Mouse (Mus musculus) heart, embryonic 14.5 days (tissue): ENCODE results near the gene Mccc1. TPM values are rescaled to one million over a fixed set of nuclear protein-coding genes. Genes with fewer than 3 reads are reported as not detected.

ENCODE experiments used
- polyA plus RNA-seq: library from polyadenylated mRNA; unstranded; fragments of >200 nt; fragmentation: Nextera tagmentation; extraction: Ambion mirVana; gene quantifications from 2 replicates; pipeline ENCODE4 v1.2.1, GENCODE M21; 2014

The Mccc1 gene
- polyA plus RNA-seq, 1 experiment from 2014 or later, result 58.9 TPM

Other genes with a start within 250 kb of the Mccc1 start
- gene Atp11b, start 246.6 kb downstream of the Mccc1 start, polyA plus RNA-seq, result 25.6 and 26.3 TPM in 2 replicates
- 81.2 and 86.0 TPM in 2 replicates for gene Dcun1d1, start 63.2 kb downstream of the Mccc1 start, polyA plus RNA-seq
- 0.09 and 0.26 TPM in 2 replicates for gene Ccdc144b, start 52.9 kb upstream of the Mccc1 start, polyA plus RNA-seq
- 83.1 and 88.3 TPM in 2 replicates for gene Acad9, start 65.3 kb upstream of the Mccc1 start, polyA plus RNA-seq
- gene D3Ertd254e, start 150.3 kb upstream of the Mccc1 start, polyA plus RNA-seq, result 4.7 and 4.8 TPM in 2 replicates
- not detected in 2 replicates for gene Qrfpr, start 221.6 kb upstream of the Mccc1 start, polyA plus RNA-seq